Mouse (Mus musculus): Measurements from ENCODE around the gene 2810004N23Rik.

- TF ChIP-seq CTCF (IDR thresholded peaks at IDR 0.05; ENCODE audit: low read depth) (no peak), EP300 (IDR thresholded peaks at IDR 0.05; ENCODE audit: low read depth) (no peak)
Measured at GRCm38 (mm10) chr8:124793661-124794485, 69.0 kb downstream of the 2810004N23Rik start.
